Mouse (Mus musculus) lung, postnatal 36 days (tissue): ENCODE measurements around the gene Gm21719.
"Not testable (repeated sequence)": the region's sequence is repeated elsewhere in the genome, so short reads cannot be mapped to it uniquely, and the experiment has no call there.

Experiments
- DNase-seq: peaks from one replicate; pipeline ENCODE4 v3.0.0; 2022; ENCODE audit warnings: mixed read lengths

The Gm21719 gene

DNA sequence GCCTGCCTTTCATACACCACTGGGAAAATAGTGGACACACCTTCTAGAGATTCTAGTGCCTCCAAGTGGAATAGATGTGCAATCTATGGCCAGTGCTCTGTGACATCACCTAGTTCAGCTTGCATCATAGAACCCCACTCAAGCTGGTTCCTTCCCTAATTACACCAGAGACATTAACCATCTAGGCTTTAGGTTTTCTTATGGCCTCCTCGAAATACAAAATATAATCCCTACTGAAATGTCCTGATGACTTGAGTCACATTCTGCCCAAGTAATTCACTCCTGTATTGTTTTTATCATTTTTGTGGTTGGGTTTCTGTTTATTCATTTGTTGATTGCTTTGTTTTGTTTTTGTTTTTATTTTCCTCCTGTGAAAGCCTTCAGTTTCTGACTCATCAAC lies at the start of gene Gm21719:
Gm21719 (minus strand) TSS at position 101 of the 400 bp plus-strand sequence.
- DNase-seq: not testable (repeated sequence)
